Mouse (Mus musculus): ENCODE results near the gene Taar8a. TPM values are rescaled to one million over a fixed set of nuclear protein-coding genes. Genes with fewer than 3 reads are reported as not detected.
"Not testable (repeated sequence)": the region's sequence is repeated elsewhere in the genome, so short reads cannot be mapped to it uniquely, and the experiment has no call there.

Gene Taar8a
- total RNA-seq (2022): not detected

- not testable (repeated sequence) for DNase-seq (ENCODE audit: low spot score in 2 of 2)
Measured at GRCm38 (mm10) chr10:24076200-24076599, at the start of gene Taar8a. Gene Taar8a, plus strand, starts transcription at chr10:24076500.

GRCm38 (mm10) chr10:24026922-24027321 lies 49.4 kb upstream of the Taar8a start, which contains the start of gene Taar7d:
Gene Taar7d, plus strand, starts transcription at chr10:24027222.
- DNase-seq (ENCODE audit: low spot score in 2 of 2): no peak

- no peak for DNase-seq (ENCODE audit: low spot score in 2 of 2)
Measured at GRCm38 (mm10) chr10:24031347-24031746, 45.0 kb upstream of the Taar8a start.

- no peak for DNase-seq (ENCODE audit: low spot score in 2 of 2)
Measured at GRCm38 (mm10) chr10:24037314-24037713, 39.0 kb upstream of the Taar8a start, which contains the start of gene Taar7e. Gene Taar7e, plus strand, starts transcription at chr10:24037614.

GRCm38 (mm10) chr10:24040120-24040869 lies 36.0 kb upstream of the Taar8a start:
- DNase-seq (ENCODE audit: low spot score in 2 of 2): no peak

GRCm38 (mm10) chr10:24049210-24049609 lies 27.1 kb upstream of the Taar8a start, which contains the start of gene Taar7f:
Gene Taar7f, plus strand, starts transcription at chr10:24049510.
- no peak for DNase-seq (ENCODE audit: low spot score in 2 of 2)

GRCm38 (mm10) chr10:24052039-24052438 lies 24.3 kb upstream of the Taar8a start:
- DNase-seq (ENCODE audit: low spot score in 2 of 2): no peak

GRCm38 (mm10) chr10:24058986-24059385 lies 17.3 kb upstream of the Taar8a start:
- no peak for DNase-seq (ENCODE audit: low spot score in 2 of 2)

GRCm38 (mm10) chr10:24074751-24075150 lies 1.5 kb upstream of the Taar8a start:
- not testable (repeated sequence) for DNase-seq (ENCODE audit: low spot score in 2 of 2)

- DNase-seq (ENCODE audit: low spot score in 2 of 2): no peak
Measured at GRCm38 (mm10) chr10:24080166-24080565, 3.9 kb downstream of the Taar8a start.

- no peak for DNase-seq (ENCODE audit: low spot score in 2 of 2)
Measured at GRCm38 (mm10) chr10:24085936-24086335, 9.6 kb downstream of the Taar8a start.

- no peak for DNase-seq (ENCODE audit: low spot score in 2 of 2)
Measured at GRCm38 (mm10) chr10:24086555-24086954, 10.3 kb downstream of the Taar8a start.

GRCm38 (mm10) chr10:24087168-24087567 lies 10.9 kb downstream of the Taar8a start:
- DNase-seq (ENCODE audit: low spot score in 2 of 2): no peak

- no peak for DNase-seq (ENCODE audit: low spot score in 2 of 2)
Measured at GRCm38 (mm10) chr10:24092194-24092593, 15.9 kb downstream of the Taar8a start, which contains the start of gene Taar8b. Gene Taar8b, minus strand, starts transcription at chr10:24092294.

- not testable (repeated sequence) for DNase-seq (ENCODE audit: low spot score in 2 of 2)
Measured at GRCm38 (mm10) chr10:24097010-24097409, 20.7 kb downstream of the Taar8a start.

- not testable (repeated sequence) for DNase-seq (ENCODE audit: low spot score in 2 of 2)
Measured at GRCm38 (mm10) chr10:24101812-24102211, 25.5 kb downstream of the Taar8a start, which contains the start of gene Taar8c. Gene Taar8c, minus strand, starts transcription at chr10:24101912.

- DNase-seq (ENCODE audit: low spot score in 2 of 2): not testable (repeated sequence)
Measured at GRCm38 (mm10) chr10:24103299-24103698, 27.0 kb downstream of the Taar8a start.

GRCm38 (mm10) chr10:24107747-24108146 lies 31.4 kb downstream of the Taar8a start:
- DNase-seq (ENCODE audit: low spot score in 2 of 2): no peak

GRCm38 (mm10) chr10:24108236-24108635 lies 31.9 kb downstream of the Taar8a start:
- no peak for DNase-seq (ENCODE audit: low spot score in 2 of 2)

- DNase-seq (ENCODE audit: low spot score in 2 of 2): not testable (repeated sequence)
Measured at GRCm38 (mm10) chr10:24109434-24109833, 33.1 kb downstream of the Taar8a start, which contains the start of gene Taar9. Gene Taar9, minus strand, starts transcription at chr10:24109534.

GRCm38 (mm10) chr10:24111116-24111778 lies 34.9 kb downstream of the Taar8a start:
- no peak for DNase-seq (ENCODE audit: low spot score in 2 of 2)
